11 mouse cellular contexts compared by ENCODE assay signal in the genomic region with DNA sequence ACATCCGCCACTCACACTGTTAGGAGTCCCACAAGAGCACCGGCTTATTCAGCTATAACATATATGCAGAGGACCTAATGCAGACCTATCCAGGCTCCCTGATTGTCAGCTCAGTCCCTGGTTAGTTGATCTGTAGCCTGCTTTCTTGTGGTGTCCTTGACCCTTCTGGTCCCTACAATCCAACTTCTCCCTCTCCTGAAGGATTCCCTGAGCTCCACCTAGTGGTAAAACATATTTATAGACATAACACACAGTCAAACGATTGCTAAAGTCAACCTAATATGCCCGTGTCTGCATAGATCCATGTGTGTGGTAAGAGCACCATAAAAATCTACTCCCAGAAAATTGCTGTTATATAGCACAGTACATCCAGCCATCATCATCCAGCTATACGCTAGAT. TPM values are rescaled to one million over a fixed set of nuclear protein-coding genes. Genes with fewer than 3 reads are reported as not detected.
DNase-seq lines count a peak whose midpoint lies in the region; ATAC-seq and TF ChIP-seq lines count a peak whose summit lies in the region.
"Had no signal": no experiment of that assay in that cellular context is flagged by ENCODE, and none has a peak within 500 bp of the region (broad histone marks: within the 10 kb centered on the region; RNA-seq: fewer than 3 reads in every experiment).

No protein-coding gene starts in this region.

- no peaks in the 10 kb centered on the region for H3K9me3 ChIP-seq in MEL (replicated peaks; ENCODE audit: insufficient read depth, low read length)
- no peaks in the 10 kb centered on the region for H3K9me3 ChIP-seq in midbrain, embryonic 14.5 days (ENCODE audit: control insufficient read depth, low read length)
- H3K9me3 ChIP-seq: embryonic facial prominence, embryonic 15.5 days had no signal

- 70% methylated on average over 5 of the region's 5 CpGs for WGBS in midbrain, embryonic 14.5 days

- H3K27ac ChIP-seq in layer of hippocampus, adult 2 months, result no peak overlapping the region
- H3K27ac ChIP-seq in MEL (ENCODE audit: control insufficient read depth, low read depth, low read length), result no peak overlapping the region
- no peak overlapping the region for H3K27ac ChIP-seq in midbrain, embryonic 14.5 days (replicated peaks; ENCODE audit: low read depth, low read length)
- H3K27ac ChIP-seq: embryonic facial prominence, embryonic 15.5 days had no signal

- H3K36me3 ChIP-seq in MEL (ENCODE audit: control insufficient read depth in 1 of 2, insufficient read depth in 2 of 2, low read length in 2 of 2), result no peaks in the 10 kb centered on the region
- no peaks in the 10 kb centered on the region for H3K36me3 ChIP-seq in midbrain, embryonic 14.5 days (ENCODE audit: control insufficient read depth, insufficient read depth, low read length)
- H3K36me3 ChIP-seq: embryonic facial prominence, embryonic 15.5 days had no signal

- H3K4me2 ChIP-seq in midbrain, embryonic 14.5 days (ENCODE audit: low read length), result no peak overlapping the region
- H3K4me2 ChIP-seq: embryonic facial prominence, embryonic 15.5 days had no signal

- no peaks in the 10 kb centered on the region for H3K27me3 ChIP-seq in MEL (ENCODE audit: control insufficient read depth in 1 of 2, insufficient read depth in 2 of 2, low read length in 2 of 2)
- no peaks in the 10 kb centered on the region for H3K27me3 ChIP-seq in midbrain, embryonic 14.5 days (ENCODE audit: control insufficient read depth, insufficient read depth, low read length)
- H3K27me3 ChIP-seq: embryonic facial prominence, embryonic 15.5 days had no signal

- TF ChIP-seq POLR2A in MEL (IDR thresholded peaks at IDR 0.05; ENCODE audit: control insufficient read depth in 1 of 2, insufficient read depth in 1 of 2, low read depth in 1 of 2, low read length in 2 of 2, poor library complexity in 1 of 2), result no peak

- H3K79me2 ChIP-seq in MEL (ENCODE audit: control insufficient read depth, insufficient read depth, low read length, poor library complexity), result no peaks in the 10 kb centered on the region

- no peak for TF ChIP-seq EP300 in MEL (IDR thresholded peaks at IDR 0.05; ENCODE audit: low read depth in 1 of 2, low read length in 2 of 2)

- H3K9ac ChIP-seq in MEL (ENCODE audit: control insufficient read depth, low read depth, low read length, poor library complexity, severe bottlenecking), result no peak overlapping the region
- H3K9ac ChIP-seq in midbrain, embryonic 14.5 days (replicated peaks; ENCODE audit: low read length), result no peak overlapping the region
- H3K9ac ChIP-seq: embryonic facial prominence, embryonic 15.5 days had no signal

- TF ChIP-seq CTCF in layer of hippocampus, adult 2 months (conservative IDR thresholded peaks at IDR 0.05), result peak; percentile 76
- peak in 2 of 3 experiments; percentile 26 to 49; a peak in 3 of 6 replicates for TF ChIP-seq CTCF in MEL (IDR thresholded peaks at IDR 0.05 in 2 of 3, conservative IDR thresholded peaks at IDR 0.05 in 1 of 3; ENCODE audit: control insufficient read depth in 1 of 3, insufficient read depth in 1 of 3, low read depth in 2 of 3, low read length in 3 of 3, poor library complexity in 1 of 3, severe bottlenecking in 1 of 3)

- ATAC-seq in midbrain, embryonic 14.5 days (ENCODE audit: low FRiP score, low TSS enrichment), result 0 out of 2 replicates have a peak, but pooled peaks have one; percentile 50

- TF ChIP-seq RAD21 in MEL (IDR thresholded peaks at IDR 0.05; ENCODE audit: low read depth, low read length), result peak; percentile 46

- intact Hi-C loops in gastrocnemius, postnatal 36 days (cut with DNase I), result loop anchor here (10.0 kb wide), 1 partner anchor 133 kb away; no protein-coding TSS in a partner anchor

- no peaks in the 10 kb centered on the region for H3K4me1 ChIP-seq in MEL (ENCODE audit: control insufficient read depth in 1 of 2, insufficient read depth in 2 of 2, low read length in 2 of 2)
- H3K4me1 ChIP-seq in midbrain, embryonic 14.5 days (ENCODE audit: control insufficient read depth, insufficient read depth, low read length), result no peaks in the 10 kb centered on the region
- H3K4me1 ChIP-seq: embryonic facial prominence, embryonic 15.5 days had no signal

- H3K4me3 ChIP-seq in layer of hippocampus, adult 2 months, result no peak overlapping the region
- H3K4me3 ChIP-seq in MEL (ENCODE audit: control insufficient read depth in 1 of 2, insufficient read depth in 1 of 2, low read depth in 2 of 2, low read length in 2 of 2), result no peak overlapping the region
- no peak overlapping the region for H3K4me3 ChIP-seq in midbrain, embryonic 14.5 days (replicated peaks; ENCODE audit: low read depth, low read length)
- H3K4me3 ChIP-seq: embryonic facial prominence, embryonic 15.5 days had no signal

- peak in 1 of 2 experiments; percentile 13 for DNase-seq in layer of hippocampus, adult 2 months (ENCODE audit: low spot score in 2 of 2)
- no peak for DNase-seq in layer of hippocampus, adult 18-20 months (ENCODE audit: low spot score in 2 of 2)
- peak; percentile 25 for DNase-seq in MEL (ENCODE audit: low read depth, low spot score)
- peak; percentile 9 for DNase-seq in cerebellum, adult 9-11 months
- DNase-seq in midbrain, embryonic 14.5 days, result peak; percentile 75
- DNase-seq in gastrocnemius, postnatal 36 days, result no peak
- no peak for DNase-seq in thymus, postnatal 14 days
- no peak for DNase-seq in frontal cortex, postnatal 36 days (ENCODE audit: low spot score in 2 of 2)

TF ChIP-seq in MEL, 35 proteins besides CTCF, POLR2A, EP300 and RAD21:
- TF ChIP-seq CHD1 (IDR thresholded peaks at IDR 0.05; ENCODE audit: low read depth, low read length) (no peak), GABPA (IDR thresholded peaks at IDR 0.05; ENCODE audit: low read depth, low read length) (no peak), POLR2AphosphoS2 (IDR thresholded peaks at IDR 0.05; ENCODE audit: low read length) (no peak), SMC3 (IDR thresholded peaks at IDR 0.05; ENCODE audit: low read depth, low read length) (peak; percentile 45)

RNA-seq across cellular contexts. Expression of a gene that starts 37.5 kb away (rescaled TPM):
- under 1 TPM; 0.36 to 0.56 TPM for total RNA-seq in layer of hippocampus, adult 2 months (2021)
- 1 to 10 TPM in 1 of 2 experiments, under 1 TPM in 1; 0.68 to 1.2 TPM for total RNA-seq in layer of hippocampus, adult 18-20 months (2021)
- not detected in 2 replicates for total RNA-seq in MEL (2012; rRNA removed)
- not detected for polyA plus RNA-seq in MEL (2012; ENCODE audit: insufficient read depth in 1 of 2, insufficient read length in 2 of 2, low read depth in 1 of 2, low replicate concordance in 2 of 2, missing spikeins in 1 of 2)
- 6.9 and 8.5 TPM in 2 replicates for polyA plus RNA-seq in midbrain, embryonic 14.5 days (2014; fragmentation: Nextera tagmentation; extraction: Ambion mirVana)
- not detected for total RNA-seq in gastrocnemius, postnatal 36 days (2021)
- total RNA-seq: heart, postnatal 25 days had no signal
- polyA plus RNA-seq: urinary bladder, adult 2 months had no signal

Comparison
In these comparisons a context has a peak if more than half of its experiments do, and no peak if none do; other contexts are left out.
1. DNase-seq: peak in MEL (single experiment), cerebellum, adult 9-11 months (single experiment) and midbrain, embryonic 14.5 days (single experiment); none in layer of hippocampus, adult 18-20 months (0 of 2), gastrocnemius, postnatal 36 days (0 of 2), thymus, postnatal 14 days (single experiment) and frontal cortex, postnatal 36 days (0 of 2).